Mouse (Mus musculus) stomach, embryonic 15.5 days (tissue): ENCODE data around the gene Ankrd63. TPM values are rescaled to one million over a fixed set of nuclear protein-coding genes. Genes with fewer than 3 reads are reported as not detected.

Experiments used
- polyA plus RNA-seq: library from polyadenylated mRNA; unstranded; fragments of >200 nt; fragmentation: Nextera tagmentation; extraction: Ambion mirVana; gene quantifications from 2 replicates; pipeline ENCODE4 v1.2.1, GENCODE M21; 2015

Ankrd63 gene
- polyA plus RNA-seq, 1 experiment from 2014 or later: 0.08 TPM

Other genes with a start within 250 kb of the Ankrd63 start
- gene Srp14, start 224.3 kb downstream of the Ankrd63 start, polyA plus RNA-seq: 222 and 224 TPM in 2 replicates
- gene Bmf, start 154.3 kb downstream of the Ankrd63 start, polyA plus RNA-seq: 3.6 and 5.2 TPM in 2 replicates
- 66.9 and 72.0 TPM in 2 replicates for gene Bub1b, start 105.8 kb downstream of the Ankrd63 start, polyA plus RNA-seq
- gene Pak6, start 40.7 kb downstream of the Ankrd63 start, polyA plus RNA-seq: 3.6 and 4.8 TPM in 2 replicates
- 1.5 and 1.8 TPM in 2 replicates for gene Plcb2, start 24.5 kb upstream of the Ankrd63 start, polyA plus RNA-seq
- 22.6 and 23.1 TPM in 2 replicates for gene Inafm2, start 41.8 kb upstream of the Ankrd63 start, polyA plus RNA-seq
- gene Ccdc9b, start 58.7 kb upstream of the Ankrd63 start, polyA plus RNA-seq: 1.4 and 1.5 TPM in 2 replicates
- 28.1 and 31.4 TPM in 2 replicates for gene Phgr1, start 68.8 kb upstream of the Ankrd63 start, polyA plus RNA-seq
- 2.8 and 3.3 TPM in 2 replicates for gene Disp2, start 75.8 kb upstream of the Ankrd63 start, polyA plus RNA-seq
- 88.1 and 91.5 TPM in 2 replicates for gene Knstrn, start 110.0 kb upstream of the Ankrd63 start, polyA plus RNA-seq
- gene Ivd, start 158.0 kb upstream of the Ankrd63 start, polyA plus RNA-seq: 55.1 and 58.9 TPM in 2 replicates
- 5.7 TPM in 2 replicates for gene Bahd1, start 196.4 kb upstream of the Ankrd63 start, polyA plus RNA-seq
- gene Chst14, start 222.5 kb upstream of the Ankrd63 start, polyA plus RNA-seq: 26.3 and 26.9 TPM in 2 replicates